24 mouse cellular contexts compared by ENCODE assay signal in the genomic region with DNA sequence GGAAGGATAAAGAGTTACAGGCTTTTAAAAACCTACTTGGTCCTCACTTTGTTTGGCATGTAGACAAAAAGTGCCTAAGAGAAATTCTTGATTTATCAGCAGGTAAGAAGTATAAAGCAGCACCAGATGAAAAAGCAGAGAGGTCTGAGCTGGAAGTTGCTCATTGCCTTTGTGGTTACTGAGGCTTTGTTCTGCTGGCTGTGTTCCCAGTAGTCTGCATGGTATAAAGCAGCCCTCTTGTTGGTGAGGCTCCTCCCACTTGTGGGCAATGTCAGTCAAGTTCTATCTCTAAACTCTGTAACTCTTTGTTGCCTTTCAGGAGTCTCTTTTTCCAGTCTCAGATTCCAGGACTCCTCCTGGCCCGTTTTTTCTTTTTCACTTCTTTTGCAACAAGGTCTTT.
DNase-seq lines count a peak whose midpoint lies in the region; ATAC-seq and TF ChIP-seq lines count a peak whose summit lies in the region.
"Had no signal": no experiment of that assay in that cellular context is flagged by ENCODE, and none has a peak within 500 bp of the region (broad histone marks: within the 10 kb centered on the region; RNA-seq: fewer than 3 reads in every experiment).

No protein-coding gene starts in this region.

- no peak overlapping the region for H3K4me2 ChIP-seq in hindbrain, embryonic 12.5 days (replicated peaks)
- no peak overlapping the region for H3K4me2 ChIP-seq in hindbrain, embryonic 16.5 days (ENCODE audit: low read length)
- H3K4me2 ChIP-seq in limb, embryonic 14.5 days (replicated peaks; ENCODE audit: low read depth, low read length, severe bottlenecking), result no peak overlapping the region
- no peak overlapping the region for H3K4me2 ChIP-seq in stomach, postnatal 0 days (replicated peaks; ENCODE audit: low read depth)
- H3K4me2 ChIP-seq: heart, embryonic 11.5 days; hindbrain, embryonic 13.5 days; liver, embryonic 11.5 days; midbrain, embryonic 13.5 days had no signal

- no peak overlapping the region for H3K9ac ChIP-seq in hindbrain, embryonic 12.5 days
- no peak overlapping the region for H3K9ac ChIP-seq in hindbrain, embryonic 16.5 days (ENCODE audit: low read depth, low read length)
- no peak overlapping the region for H3K9ac ChIP-seq in limb, embryonic 14.5 days (ENCODE audit: low read depth, low read length, severe bottlenecking)
- no peak overlapping the region for H3K9ac ChIP-seq in stomach, postnatal 0 days (ENCODE audit: low read length)
- H3K9ac ChIP-seq: hindbrain, embryonic 13.5 days; midbrain, embryonic 13.5 days had no signal

- DNase-seq in 416B (ENCODE audit: low read depth), result peak; percentile 35
- DNase-seq in NIH3T3 (ENCODE audit: low read depth), result peak; percentile 25
- peak; percentile 46 for DNase-seq in limb, embryonic 14.5 days (ENCODE audit: low spot score)
- DNase-seq in kidney, adult 11 months, result no peak
- no peak for DNase-seq in stomach, postnatal 0 days (ENCODE audit: low spot score)
- DNase-seq: cerebellum, postnatal 14 days; gastrocnemius, adult 2 months; heart, postnatal 10 days; lung, adult 18-20 months; lung, postnatal 14 days; right cerebral cortex, postnatal 14 days; spleen, adult 18-20 months; thymus, adult 2 months had no signal

- TF ChIP-seq POLR2A in limb, embryonic 14.5 days (IDR thresholded peaks at IDR 0.05; ENCODE audit: borderline replicate concordance, extremely low read depth, insufficient read depth, insufficient read length), result no peak

- TF ChIP-seq EP300 in stomach, postnatal 0 days (optimal IDR thresholded peaks at IDR 0.05), result no peak

- TF ChIP-seq CTCF in stomach, postnatal 0 days (IDR thresholded peaks at IDR 0.05; ENCODE audit: low read depth), result no peak

- no peak overlapping the region for H3K27ac ChIP-seq in hindbrain, embryonic 12.5 days
- H3K27ac ChIP-seq in hindbrain, embryonic 16.5 days (ENCODE audit: low read depth, low read length), result no peak overlapping the region
- no peak overlapping the region for H3K27ac ChIP-seq in limb, embryonic 14.5 days (replicated peaks; ENCODE audit: low read depth, low read length)
- H3K27ac ChIP-seq in stomach, postnatal 0 days (replicated peaks), result no peak overlapping the region
- H3K27ac ChIP-seq: gastrocnemius, adult 2 months; hindbrain, embryonic 13.5 days; kidney, postnatal 0 days; layer of hippocampus, adult 2 months; midbrain, embryonic 13.5 days had no signal

- no peaks in the 10 kb centered on the region for H3K36me3 ChIP-seq in hindbrain, embryonic 12.5 days
- H3K36me3 ChIP-seq in hindbrain, embryonic 16.5 days (ENCODE audit: control insufficient read depth, insufficient read depth, low read length), result no peaks in the 10 kb centered on the region
- H3K36me3 ChIP-seq in limb, embryonic 14.5 days (ENCODE audit: control insufficient read depth, insufficient read depth, low read length), result no peaks in the 10 kb centered on the region
- no peaks in the 10 kb centered on the region for H3K36me3 ChIP-seq in stomach, postnatal 0 days (ENCODE audit: control insufficient read depth, insufficient read depth, low read length)
- H3K36me3 ChIP-seq: G1E; hindbrain, embryonic 13.5 days; midbrain, embryonic 13.5 days had no signal

- no peaks in the 10 kb centered on the region for H3K9me3 ChIP-seq in hindbrain, embryonic 12.5 days (replicated peaks)
- H3K9me3 ChIP-seq in hindbrain, embryonic 16.5 days (ENCODE audit: control insufficient read depth, low read length), result no peaks in the 10 kb centered on the region
- no peaks in the 10 kb centered on the region for H3K9me3 ChIP-seq in limb, embryonic 14.5 days (ENCODE audit: control insufficient read depth, low read length)
- H3K9me3 ChIP-seq in stomach, postnatal 0 days (ENCODE audit: control insufficient read depth, low read length), result no peaks in the 10 kb centered on the region

- 75% methylated on average over 1 of the region's 1 CpGs for WGBS in hindbrain, embryonic 12.5 days
- WGBS in hindbrain, embryonic 16.5 days, result 84% methylated on average over 1 of the region's 1 CpGs
- WGBS in limb, embryonic 14.5 days, result 92% methylated on average over 1 of the region's 1 CpGs
- 79% methylated on average over 1 of the region's 1 CpGs for WGBS in stomach, postnatal 0 days

- no peak overlapping the region for H3K4me3 ChIP-seq in hindbrain, embryonic 12.5 days
- H3K4me3 ChIP-seq in hindbrain, embryonic 16.5 days (ENCODE audit: low read length), result no peak overlapping the region
- no peak overlapping the region for H3K4me3 ChIP-seq in limb, embryonic 14.5 days (replicated peaks; ENCODE audit: low read length)
- H3K4me3 ChIP-seq in stomach, postnatal 0 days (ENCODE audit: low read depth, low read length), result no peak overlapping the region
- H3K4me3 ChIP-seq: gastrocnemius, adult 2 months; hindbrain, embryonic 13.5 days; layer of hippocampus, adult 2 months; midbrain, embryonic 13.5 days; myocyte had no signal

- peaks cover 9% of the 10 kb centered on the region; the same call in 1 of the 2 replicates for H3K4me1 ChIP-seq in hindbrain, embryonic 12.5 days
- H3K4me1 ChIP-seq in hindbrain, embryonic 16.5 days (ENCODE audit: control insufficient read depth, insufficient read depth, low read depth, low read length), result no peaks in the 10 kb centered on the region; the same call in 1 of the 2 replicates
- H3K4me1 ChIP-seq in limb, embryonic 14.5 days (ENCODE audit: control insufficient read depth, insufficient read depth, low read length), result peaks cover 9% of the 10 kb centered on the region
- H3K4me1 ChIP-seq in stomach, postnatal 0 days (replicated peaks; ENCODE audit: control insufficient read depth, insufficient read depth), result no peaks in the 10 kb centered on the region

- no peaks in the 10 kb centered on the region for H3K27me3 ChIP-seq in hindbrain, embryonic 12.5 days
- no peaks in the 10 kb centered on the region for H3K27me3 ChIP-seq in hindbrain, embryonic 16.5 days (replicated peaks; ENCODE audit: control insufficient read depth, insufficient read depth, low read length)
- H3K27me3 ChIP-seq in limb, embryonic 14.5 days (ENCODE audit: control insufficient read depth, insufficient read depth, low read length), result no peaks in the 10 kb centered on the region
- H3K27me3 ChIP-seq in stomach, postnatal 0 days (ENCODE audit: control insufficient read depth, insufficient read depth, low read length), result no peaks in the 10 kb centered on the region
- H3K27me3 ChIP-seq: hindbrain, embryonic 13.5 days; midbrain, embryonic 13.5 days had no signal

- ATAC-seq in hindbrain, embryonic 12.5 days (ENCODE audit: low FRiP score), result 0 out of 2 replicates have a peak, but pooled peaks have one; percentile 35
- ATAC-seq in hindbrain, embryonic 16.5 days, result no peak
- ATAC-seq in limb, embryonic 14.5 days (ENCODE audit: low FRiP score, low read depth), result no peak; the same call in 1 of the 2 replicates
- ATAC-seq in stomach, postnatal 0 days (ENCODE audit: low FRiP score, low TSS enrichment), result no peak
- ATAC-seq: intestine, embryonic 16.5 days; midbrain, embryonic 13.5 days had no signal

Comparison
In these comparisons a context has a peak if more than half of its experiments do, and no peak if none do; other contexts are left out.
1. DNase-seq: peak in 416B (single experiment), NIH3T3 (single experiment) and limb, embryonic 14.5 days (single experiment); none in kidney, adult 11 months (single experiment) and stomach, postnatal 0 days (single experiment).